Mouse (Mus musculus) frontal cortex, postnatal 25 days (tissue): ENCODE data around the gene Il20ra.
"Not testable (repeated sequence)": the region's sequence is repeated elsewhere in the genome, so short reads cannot be mapped to it uniquely, and the experiment has no call there.

ENCODE experiments used
- DNase-seq, 2 experiments: peaks; one replicate each; pipeline ENCODE4 v3.0.0; 2022; ENCODE audit warnings: low spot score in 2 of 2

The Il20ra gene

GRCm38 (mm10) chr10:19712421-19712836, at the start of gene Il20ra:
TSS of gene Il20ra (plus strand) at chr10:19712570.
- DNase-seq, result peak; percentile 37 to 50

GRCm38 (mm10) chr10:19668973-19669372, 43.4 kb upstream of the Il20ra start:
- DNase-seq, result no peak

- no peak for DNase-seq
Observed at GRCm38 (mm10) chr10:19672015-19672414, 40.4 kb upstream of the Il20ra start.

- DNase-seq, result no peak
Observed at GRCm38 (mm10) chr10:19673146-19673545, 39.2 kb upstream of the Il20ra start.

- DNase-seq, result no peak
Observed at GRCm38 (mm10) chr10:19687686-19688085, 24.7 kb upstream of the Il20ra start.

- no peak for DNase-seq
Observed at GRCm38 (mm10) chr10:19691287-19691686, 21.1 kb upstream of the Il20ra start.

- no peak for DNase-seq
Observed at GRCm38 (mm10) chr10:19691771-19692170, 20.6 kb upstream of the Il20ra start.

GRCm38 (mm10) chr10:19692332-19692731, 20.0 kb upstream of the Il20ra start:
- DNase-seq, result no peak

GRCm38 (mm10) chr10:19692988-19693387, 19.4 kb upstream of the Il20ra start:
- DNase-seq, result peak; percentile 8 to 11

GRCm38 (mm10) chr10:19693629-19694028, 18.7 kb upstream of the Il20ra start:
- no peak for DNase-seq

- DNase-seq, result no peak
Observed at GRCm38 (mm10) chr10:19699331-19699730, 13.0 kb upstream of the Il20ra start.

- DNase-seq, result no peak
Observed at GRCm38 (mm10) chr10:19704445-19704844, 7.9 kb upstream of the Il20ra start.

GRCm38 (mm10) chr10:19707768-19708167, 4.6 kb upstream of the Il20ra start:
- DNase-seq, result no peak

GRCm38 (mm10) chr10:19708277-19709070, 3.9 kb upstream of the Il20ra start:
- no peak for DNase-seq

- no peak for DNase-seq
Observed at GRCm38 (mm10) chr10:19711020-19711419, 1.4 kb upstream of the Il20ra start.

GRCm38 (mm10) chr10:19711551-19712171, 709 bp upstream of the Il20ra start:
- DNase-seq, result no peak

- DNase-seq, result no peak
Observed at GRCm38 (mm10) chr10:19718627-19719026, 6.3 kb downstream of the Il20ra start.

GRCm38 (mm10) chr10:19722320-19722719, 9.9 kb downstream of the Il20ra start:
- no peak for DNase-seq

- no peak for DNase-seq
Observed at GRCm38 (mm10) chr10:19724158-19724832, 11.9 kb downstream of the Il20ra start.

GRCm38 (mm10) chr10:19738442-19738841, 26.1 kb downstream of the Il20ra start:
- DNase-seq, result not testable (repeated sequence)

- no peak for DNase-seq
Observed at GRCm38 (mm10) chr10:19745662-19746061, 33.3 kb downstream of the Il20ra start.

GRCm38 (mm10) chr10:19746156-19746555, 33.8 kb downstream of the Il20ra start:
- no peak for DNase-seq

- DNase-seq, result no peak
Observed at GRCm38 (mm10) chr10:19747661-19748060, 35.3 kb downstream of the Il20ra start.
